Mouse (Mus musculus) small intestine, adult 2 months (tissue): Measurements from ENCODE around the gene Adamts9.

ENCODE experiments used
- CTCF ChIP-seq: fragments of 200-500 bp; IDR thresholded peaks from 2 replicates; pipeline ENCODE4 v1.5.1; 2012; ENCODE audit warnings: low read depth, mild to moderate bottlenecking, control low read depth, inconsistent platforms, low read length, moderate library complexity, mixed read lengths; ENCODE audit not compliant: insufficient replicate concordance, insufficient read length; ENCODE audit errors: extremely low read depth
- POLR2A ChIP-seq: fragments of 200-500 bp; IDR thresholded peaks from 2 replicates; pipeline ENCODE4 v1.6.1; 2012; ENCODE audit warnings: low read depth, mild to moderate bottlenecking, control low read depth, inconsistent platforms, low read length, moderate library complexity

GRCm38 (mm10) chr6:92826561-92826960 is 116.7 kb downstream of the Adamts9 start:
- TF ChIP-seq CTCF (no peak), POLR2A (no peak)
